Mouse (Mus musculus): ENCODE data around the gene Fau. TPM values are rescaled to one million over a fixed set of nuclear protein-coding genes. Genes with fewer than 3 reads are reported as not detected.

Fau gene
- polyA plus RNA-seq (2012; rRNA removed) = 1,265 and 1,281 TPM in 2 replicates

DNA sequence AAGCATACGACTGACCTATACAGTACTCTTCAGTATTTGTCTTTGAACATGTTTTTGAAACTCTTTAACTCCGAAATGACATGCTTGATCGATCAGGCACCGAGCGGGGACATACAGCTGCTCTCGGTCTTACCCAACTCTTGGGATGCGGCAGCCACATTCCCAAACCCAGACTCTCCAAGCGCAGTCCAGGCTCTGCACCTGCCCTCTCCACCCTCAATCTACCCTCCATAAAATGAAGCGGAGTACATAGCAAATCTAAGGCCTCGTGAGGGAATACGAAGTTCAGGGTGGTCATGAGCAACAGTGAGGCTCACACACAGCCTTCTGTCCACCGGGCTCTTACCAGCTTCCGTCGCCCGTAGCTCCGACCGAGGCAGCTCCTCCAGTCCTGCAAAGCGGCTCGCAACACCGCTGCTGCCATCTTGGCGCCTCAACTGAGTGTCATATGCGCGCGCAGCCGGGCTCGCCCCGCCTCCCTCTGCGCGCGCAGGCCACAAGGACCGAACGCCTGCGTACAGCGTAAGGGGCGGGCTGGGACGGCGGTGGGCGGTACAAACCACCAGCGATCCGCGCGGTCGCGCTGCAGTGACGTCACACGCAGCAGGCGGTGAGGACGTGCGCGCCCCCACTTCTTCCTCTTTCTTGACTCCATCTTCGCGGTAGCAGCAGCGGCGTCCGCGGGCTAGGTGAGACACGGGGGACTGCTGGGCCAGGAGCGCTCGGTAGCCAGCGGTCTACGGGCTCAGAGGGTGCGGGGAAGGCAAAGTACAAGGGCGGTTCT lies at the start of gene Fau, which contains the start of gene Mrpl49:
TSS of gene Fau (plus strand) at position 532 of the 784 bp plus-strand sequence.
TSS of gene Mrpl49 (minus strand) at position 473 of the 784 bp plus-strand sequence.

DNA sequence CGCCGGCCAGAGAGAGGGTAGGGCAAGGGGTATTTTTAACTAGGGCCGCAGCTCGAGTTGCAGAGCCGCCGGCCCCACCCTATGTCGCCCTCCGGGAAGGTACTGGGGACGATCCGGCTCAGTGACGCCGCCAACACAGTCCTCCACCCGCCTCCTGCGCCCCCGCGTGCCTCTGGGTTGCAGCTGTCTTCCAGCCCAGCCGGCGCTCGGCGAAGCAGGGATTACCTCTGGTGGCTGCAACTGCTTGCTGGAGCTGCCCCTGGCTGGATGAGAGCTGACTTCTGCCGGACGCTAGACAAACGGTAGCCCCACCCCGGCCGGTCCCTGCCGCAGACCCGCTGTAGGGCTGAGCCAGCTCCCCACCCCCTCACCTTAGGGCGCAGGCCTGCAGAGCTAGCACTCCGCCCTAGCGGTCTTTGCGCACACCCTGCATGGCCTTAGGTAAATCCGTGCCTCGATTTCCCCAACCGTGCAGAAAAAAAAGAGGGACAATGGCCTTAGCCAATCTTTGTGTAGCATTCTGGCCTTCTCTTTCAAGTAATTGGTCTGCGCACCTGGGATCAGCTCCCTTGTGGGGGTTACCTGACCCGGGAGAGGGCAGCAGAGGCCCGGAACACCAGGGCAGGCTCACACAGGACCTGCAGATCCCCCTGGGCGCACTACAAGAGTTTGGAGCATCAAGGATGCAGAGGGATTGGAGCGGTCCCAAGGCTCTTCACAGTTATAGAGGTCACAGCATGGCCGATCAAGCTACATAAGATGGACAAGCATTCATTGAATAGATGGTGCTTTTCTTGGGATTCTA lies 41.9 kb upstream of the Fau start, which contains the start of gene Capn1:
TSS of gene Capn1 (minus strand) at position 387 of the 805 bp plus-strand sequence.

DNA sequence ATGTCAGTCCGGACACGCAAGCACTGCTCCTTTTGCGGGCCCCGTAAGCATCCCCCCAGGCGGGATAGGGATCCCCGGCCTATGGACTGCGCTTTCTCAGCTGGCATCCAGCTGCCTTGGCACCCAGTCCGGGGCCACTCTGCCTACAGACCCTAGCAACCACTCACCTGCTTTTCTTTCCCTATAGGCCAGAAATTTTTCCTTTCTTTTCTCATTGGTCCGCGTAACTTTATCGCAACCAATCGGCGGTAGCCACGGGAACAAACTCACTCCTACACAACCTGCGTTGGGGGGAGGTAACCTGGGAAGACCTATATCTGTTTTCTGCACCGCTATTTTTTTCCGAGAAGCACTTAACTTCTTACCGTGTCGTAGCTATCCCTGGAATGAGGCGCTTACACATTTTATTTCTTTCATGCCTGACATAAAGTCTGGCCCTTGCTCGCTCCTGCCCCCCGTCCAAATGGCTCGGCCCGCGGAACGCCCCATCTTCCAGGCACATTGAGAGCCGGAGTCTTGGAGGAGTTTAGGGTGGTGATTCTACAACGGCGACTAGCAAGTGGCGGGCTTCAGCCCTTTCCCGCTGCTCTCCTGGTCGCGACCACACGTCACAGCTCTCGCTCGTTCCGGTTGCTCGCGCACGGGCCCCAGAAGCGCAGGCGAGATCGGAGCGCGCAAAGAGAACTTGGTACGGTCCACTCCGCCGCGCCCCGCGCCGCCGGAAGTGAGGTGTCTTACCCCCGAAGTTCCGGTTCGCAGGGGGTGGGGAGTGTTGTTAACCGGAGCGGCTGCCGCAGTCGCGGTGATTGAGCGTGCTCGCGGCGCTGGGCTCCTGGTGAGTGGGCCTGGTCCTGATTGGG lies 11.1 kb upstream of the Fau start, which contains the start of gene Syvn1:
TSS of gene Syvn1 (plus strand) at position 283 of the 860 bp plus-strand sequence.

DNA sequence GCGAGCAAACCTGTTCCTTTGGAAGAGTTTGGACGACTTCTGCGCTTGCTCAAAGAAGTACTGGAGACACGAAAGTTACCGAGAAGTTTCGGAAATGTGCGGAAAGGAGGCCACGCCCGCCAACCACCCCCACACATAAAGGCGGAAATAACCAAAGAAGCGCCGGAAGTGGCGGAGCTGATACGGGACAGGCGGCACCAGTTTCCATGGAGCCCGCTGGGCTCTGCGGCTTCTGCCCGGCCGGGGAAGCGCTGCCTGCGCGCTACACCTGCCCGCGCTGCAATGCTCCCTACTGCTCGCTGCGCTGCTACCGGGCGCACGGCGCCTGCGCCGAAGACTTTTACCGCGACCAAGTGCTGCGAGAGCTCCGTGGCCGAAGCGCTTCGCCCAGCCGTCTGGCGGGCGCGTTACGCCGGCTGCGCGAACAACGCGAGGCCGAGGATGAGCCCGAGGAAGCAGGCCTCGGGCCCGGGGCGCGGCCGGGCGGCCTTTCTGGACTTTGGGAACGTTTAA lies 3.4 kb downstream of the Fau start, which contains the start of gene Znhit2:
TSS of gene Znhit2 (plus strand) at position 172 of the 513 bp plus-strand sequence.

DNA sequence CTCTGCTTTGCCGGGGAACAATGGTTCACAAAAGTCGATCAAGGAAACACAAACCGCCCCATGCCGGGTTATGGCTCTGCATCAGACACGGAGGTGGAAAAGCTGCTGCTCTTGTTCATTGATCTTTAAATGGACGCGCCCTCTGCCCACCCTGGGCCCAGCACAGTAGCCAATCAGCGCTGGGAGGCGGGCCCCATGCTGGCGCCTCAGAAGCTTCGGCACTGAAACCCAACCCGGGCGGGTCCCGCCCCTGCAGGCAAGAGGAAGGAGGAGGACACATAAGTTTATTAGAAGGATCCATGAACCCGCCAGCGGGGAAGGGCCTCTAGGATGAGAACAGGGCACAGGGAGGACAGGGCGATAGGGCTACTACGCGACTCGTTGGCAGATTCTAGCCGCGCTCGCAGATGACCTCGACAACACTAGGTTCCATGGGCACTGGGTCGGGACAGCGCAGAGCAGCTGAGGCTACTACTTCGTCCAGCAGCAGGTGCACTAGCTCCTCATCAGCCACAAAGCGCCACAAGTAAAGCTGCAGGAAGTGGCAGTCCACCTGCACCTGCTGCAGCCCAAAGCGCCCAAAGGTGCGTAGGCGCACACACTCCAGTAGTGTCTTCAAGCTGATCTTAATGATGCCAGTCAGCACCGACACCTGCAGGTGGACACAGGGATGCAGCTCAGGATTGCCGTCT lies 10.2 kb downstream of the Fau start, which contains the start of gene Tm7sf2:
TSS of gene Tm7sf2 (minus strand) at position 650 of the 692 bp plus-strand sequence.

DNA sequence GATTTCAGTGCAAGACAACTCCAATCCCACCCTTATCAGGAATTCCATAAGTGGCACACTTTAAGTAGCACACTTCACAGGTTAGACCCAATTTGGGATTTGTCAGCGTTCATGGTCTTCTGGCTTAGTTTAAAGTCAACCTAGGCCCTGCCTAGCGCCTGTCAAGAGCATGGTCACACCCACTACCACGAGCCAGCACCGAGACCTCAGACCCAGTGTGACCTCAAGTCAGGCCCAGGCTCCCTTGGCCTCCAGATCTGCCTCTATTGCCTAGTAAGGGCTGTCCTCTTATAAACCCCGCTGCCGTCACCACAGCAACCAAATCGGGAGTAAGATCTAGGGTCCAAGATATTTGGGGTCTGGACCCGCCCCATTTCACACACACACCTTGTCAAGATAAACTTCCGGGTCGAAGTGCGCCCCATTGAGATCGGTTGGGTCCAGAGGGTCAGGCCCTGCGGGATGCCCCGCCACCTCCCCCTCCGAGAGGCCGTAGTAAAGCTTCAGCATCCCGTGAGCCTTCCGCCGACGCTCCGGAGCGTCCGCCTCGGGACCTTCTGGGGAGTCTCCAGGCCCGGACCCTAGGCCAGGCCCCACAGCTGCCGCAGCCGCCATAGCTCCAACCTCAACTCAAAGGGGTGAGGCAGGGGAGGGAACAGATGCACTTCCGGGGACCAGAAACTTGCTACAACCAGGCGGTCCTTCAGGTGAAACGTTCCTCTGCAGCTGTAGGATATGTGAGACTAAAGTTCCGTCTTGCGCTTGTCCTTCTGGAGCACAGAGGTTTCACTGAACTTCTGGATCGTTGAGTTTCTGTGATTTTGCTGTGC lies 19.1 kb downstream of the Fau start, which contains the start of gene Vps51:
TSS of gene Vps51 (minus strand) at position 668 of the 830 bp plus-strand sequence.

DNA sequence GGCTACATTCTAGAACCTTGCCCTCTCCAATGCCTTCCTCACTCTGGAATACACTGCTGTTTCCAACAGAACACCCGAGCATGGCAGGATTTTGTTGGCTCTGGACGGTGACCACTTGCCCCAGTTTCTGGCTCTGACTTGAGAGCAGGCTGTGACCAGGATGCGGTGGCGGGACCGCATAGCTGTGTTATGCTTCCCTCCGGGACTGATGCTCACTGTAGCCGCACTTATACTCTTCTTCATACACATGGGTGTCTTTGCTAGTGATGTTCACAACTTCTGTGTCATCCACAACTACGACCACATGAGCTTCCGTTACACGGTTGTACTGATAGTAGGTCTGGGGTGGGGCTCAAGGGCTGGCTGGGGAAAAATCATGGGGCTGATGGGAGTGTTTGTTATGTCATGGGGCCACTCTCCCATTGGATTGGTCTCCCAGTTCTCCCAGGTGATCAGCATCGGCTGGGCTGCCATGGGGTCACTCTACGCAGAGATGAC lies 22.4 kb downstream of the Fau start, which contains the start of gene Tmem262:
TSS of gene Tmem262 (plus strand) at position 51 of the 498 bp plus-strand sequence.

DNA sequence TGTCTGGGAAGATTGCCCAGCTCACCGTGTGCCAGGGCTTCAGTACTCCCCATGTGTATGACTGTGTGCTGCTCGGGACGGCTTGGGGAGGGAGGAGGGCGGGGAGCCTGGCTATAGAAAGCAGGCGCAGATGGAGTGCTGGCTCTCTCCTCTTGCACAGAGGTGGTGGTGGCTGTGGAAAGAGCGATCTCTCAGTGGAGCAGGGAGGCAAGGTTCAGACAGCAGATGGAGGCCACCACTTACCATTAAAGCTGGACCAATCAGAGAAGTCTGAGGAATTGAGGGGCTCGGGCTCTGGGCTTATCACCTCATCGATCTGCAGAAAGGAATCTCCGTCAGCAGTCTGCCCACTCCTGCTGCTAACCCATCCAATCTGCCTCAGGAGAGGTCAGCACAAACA lies 24.5 kb downstream of the Fau start, which contains the start of gene Gm28374:
TSS of gene Gm28374 (minus strand) at position 101 of the 400 bp plus-strand sequence.

DNA sequence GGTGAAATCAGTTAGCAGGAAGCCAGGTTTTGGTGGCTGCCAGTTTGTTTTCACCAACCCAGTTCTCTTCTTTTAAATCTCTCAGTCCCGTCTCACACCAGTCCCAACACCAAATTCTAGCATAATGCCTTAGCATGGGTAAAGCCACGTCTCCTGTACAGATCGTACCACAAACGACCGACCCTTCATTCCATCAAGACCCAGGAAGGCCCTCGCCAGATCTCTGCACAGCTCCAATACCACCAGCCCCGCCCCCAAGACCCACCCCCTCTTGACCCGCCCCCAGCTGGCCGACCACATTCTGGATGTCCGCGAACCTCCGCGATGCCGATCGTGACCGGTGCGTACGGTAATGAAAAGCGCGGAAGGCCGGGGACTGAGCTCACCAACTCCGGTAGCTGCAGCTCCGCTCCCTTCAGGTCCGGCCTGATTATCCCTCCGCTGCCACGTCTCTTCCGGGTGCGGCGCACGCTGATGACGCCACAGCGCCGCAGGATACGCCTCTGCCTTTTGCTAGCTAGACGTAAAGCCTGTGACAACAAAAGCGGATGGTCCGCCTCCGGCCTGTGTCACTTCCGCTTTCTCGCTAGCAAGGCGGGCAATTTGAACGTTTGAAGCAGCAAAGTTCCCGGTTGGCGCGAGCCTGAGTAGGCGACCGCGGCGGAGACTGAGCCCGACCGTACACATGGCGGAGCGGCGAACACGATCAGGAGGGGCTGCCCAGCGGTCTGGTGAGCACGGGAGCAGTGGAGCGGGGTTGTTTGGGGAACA lies 27.0 kb downstream of the Fau start, which contains the start of the genes Zfpl1 and Cdca5:
TSS of gene Zfpl1 (minus strand) at position 479 of the 771 bp plus-strand sequence.
TSS of gene Cdca5 (plus strand) at position 506 of the 771 bp plus-strand sequence.

DNA sequence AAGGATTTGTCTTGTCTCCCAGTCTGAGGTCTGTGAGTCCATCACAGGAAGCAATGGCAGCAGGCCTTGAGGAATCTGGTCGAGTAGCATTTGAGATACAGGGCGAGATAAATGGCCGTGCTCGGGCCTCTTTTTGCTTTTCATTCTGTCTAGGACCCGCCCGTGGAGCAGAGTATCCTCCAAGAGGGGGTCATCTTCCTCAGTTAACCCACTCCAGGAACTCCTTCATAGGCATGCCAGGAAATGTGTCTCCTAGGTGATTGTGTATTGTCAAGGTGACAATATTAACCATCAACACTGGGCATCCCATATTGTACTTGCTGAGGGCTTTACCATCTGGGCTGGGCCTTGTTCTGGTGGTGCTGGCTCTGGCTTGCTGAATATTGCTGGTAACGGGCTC lies 36.5 kb downstream of the Fau start, which contains the start of gene AC131692.1:
TSS of gene AC131692.1 (plus strand) at position 301 of the 400 bp plus-strand sequence.

DNA sequence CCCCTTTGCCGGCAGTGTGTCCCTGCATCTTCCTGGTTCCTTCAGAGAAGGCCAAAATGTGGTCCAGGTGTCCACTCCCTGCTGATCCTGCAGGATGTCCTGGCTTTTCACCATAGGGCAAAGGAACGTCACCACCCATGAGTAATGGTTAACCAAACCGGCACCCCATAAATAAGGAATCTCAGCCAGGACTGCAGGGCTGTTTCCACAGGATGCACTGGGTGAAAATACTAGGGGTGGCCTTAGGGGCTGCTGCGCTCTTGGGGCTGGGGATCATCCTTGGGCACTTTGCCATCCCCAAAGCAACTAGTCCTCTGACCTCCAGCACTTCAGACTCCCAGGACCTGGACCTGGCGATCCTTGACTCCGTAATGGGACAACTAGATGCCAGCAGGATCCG lies 47.9 kb downstream of the Fau start, which contains the start of gene Naaladl1:
TSS of gene Naaladl1 (plus strand) at position 197 of the 400 bp plus-strand sequence.

Other genes starting within 250 kb of the Fau start
- gene Frmd8, start 182.6 kb upstream of the Fau start, polyA plus RNA-seq (2012; rRNA removed) = 11.8 and 12.2 TPM in 2 replicates
- gene Slc25a45, start 180.0 kb upstream of the Fau start, polyA plus RNA-seq (2012; rRNA removed) = 3.2 TPM in 2 replicates
- gene Tigd3, start 163.7 kb upstream of the Fau start, polyA plus RNA-seq (2012; rRNA removed) = 12.6 and 14.4 TPM in 2 replicates
- 147 and 151 TPM in 2 replicates for gene Dpf2, start 144.8 kb upstream of the Fau start, polyA plus RNA-seq (2012; rRNA removed)
- gene Cdc42ep2, start 133.0 kb upstream of the Fau start, polyA plus RNA-seq (2012; rRNA removed) = 17.8 and 18.1 TPM in 2 replicates
- gene Pola2, start 93.6 kb upstream of the Fau start, polyA plus RNA-seq (2012; rRNA removed) = 27.5 and 30.6 TPM in 2 replicates
- gene Slc22a20, start 71.7 kb upstream of the Fau start, polyA plus RNA-seq (2012; rRNA removed) = not detected in 2 replicates
- gene Capn1, start 41.9 kb upstream of the Fau start, polyA plus RNA-seq (2012; rRNA removed) = 8.7 and 8.9 TPM in 2 replicates
- 19.9 and 20.2 TPM in 2 replicates for gene Syvn1, start 11.3 kb upstream of the Fau start, polyA plus RNA-seq (2012; rRNA removed)
- gene Mrpl49, start 59 bp upstream of the Fau start, polyA plus RNA-seq (2012; rRNA removed) = 44.9 and 46.3 TPM in 2 replicates
- 31.8 and 33.0 TPM in 2 replicates for gene Znhit2, start 3.3 kb downstream of the Fau start, polyA plus RNA-seq (2012; rRNA removed)
- 99.6 and 104 TPM in 2 replicates for gene Tm7sf2, start 10.5 kb downstream of the Fau start, polyA plus RNA-seq (2012; rRNA removed)
- gene Vps51, start 19.4 kb downstream of the Fau start, polyA plus RNA-seq (2012; rRNA removed) = 87.7 and 91.1 TPM in 2 replicates
- 0.17 TPM in 1 of 2 replicates, not detected in the other for gene Tmem262, start 22.2 kb downstream of the Fau start, polyA plus RNA-seq (2012; rRNA removed)
- gene Gm28374, start 24.4 kb downstream of the Fau start, polyA plus RNA-seq (2012; rRNA removed) = 1.5 and 1.6 TPM in 2 replicates
- 86.3 and 98.7 TPM in 2 replicates for gene Zfpl1, start 27.1 kb downstream of the Fau start, polyA plus RNA-seq (2012; rRNA removed)
- gene Cdca5, start 27.1 kb downstream of the Fau start, polyA plus RNA-seq (2012; rRNA removed) = 4.4 and 4.7 TPM in 2 replicates
- gene AC131692.1, start 36.6 kb downstream of the Fau start, polyA plus RNA-seq (2012; rRNA removed) = 0.09 and 0.18 TPM in 2 replicates
- gene Naaladl1, start 47.9 kb downstream of the Fau start, polyA plus RNA-seq (2012; rRNA removed) = 0.59 and 0.63 TPM in 2 replicates
- gene Sac3d1, start 60.8 kb downstream of the Fau start, polyA plus RNA-seq (2012; rRNA removed) = 51.8 and 53.5 TPM in 2 replicates
- gene Snx15, start 70.5 kb downstream of the Fau start, polyA plus RNA-seq (2012; rRNA removed) = 55.8 and 56.8 TPM in 2 replicates
- gene Batf2, start 83.1 kb downstream of the Fau start, polyA plus RNA-seq (2012; rRNA removed) = 0.15 TPM in 1 of 2 replicates, not detected in the other
- gene Arl2, start 83.7 kb downstream of the Fau start, polyA plus RNA-seq (2012; rRNA removed) = 107 and 108 TPM in 2 replicates
- gene Majin, start 126.5 kb downstream of the Fau start, polyA plus RNA-seq (2012; rRNA removed) = 0.05 TPM in 1 of 2 replicates, not detected in the other
- gene Gpha2, start 168.5 kb downstream of the Fau start, polyA plus RNA-seq (2012; rRNA removed) = 0.11 TPM in 1 of 2 replicates, not detected in the other
- 152 TPM in 2 replicates for gene Ppp2r5b, start 178.0 kb downstream of the Fau start, polyA plus RNA-seq (2012; rRNA removed)
- 17.8 and 20.5 TPM in 2 replicates for gene Atg2a, start 183.8 kb downstream of the Fau start, polyA plus RNA-seq (2012; rRNA removed)
- 147 and 154 TPM in 2 replicates for gene Ehd1, start 218.9 kb downstream of the Fau start, polyA plus RNA-seq (2012; rRNA removed)
- 3.8 and 3.9 TPM in 2 replicates for gene Cdc42bpg, start 248.6 kb downstream of the Fau start, polyA plus RNA-seq (2012; rRNA removed)